Mouse (Mus musculus) myocyte (in vitro differentiated cells): ENCODE data around the gene Eef1b2. TPM values are rescaled to one million over a fixed set of nuclear protein-coding genes. Genes with fewer than 3 reads are reported as not detected.

Experiments
- polyA plus RNA-seq: library from polyadenylated mRNA; unstranded; fragments of >200 nt; fragmentation: generic; extraction: Trizol; gene quantifications from one replicate; pipeline ENCODE4 v1.2.1, GENCODE M21; 2012; ENCODE audit warnings: missing spikeins

Eef1b2 gene
- polyA plus RNA-seq, 1 experiment: 1,523 TPM

Other genes starting within 250 kb of the Eef1b2 start
- gene Ino80d, start 62.2 kb upstream of the Eef1b2 start, polyA plus RNA-seq: 1.7 TPM
- 58.8 TPM for gene Ndufs1, start within 50 bp of the Eef1b2 start, polyA plus RNA-seq
- 0.02 TPM for gene Gpr1, start 37.7 kb downstream of the Eef1b2 start, polyA plus RNA-seq
- under 0.01 TPM for gene Zdbf2, start 96.4 kb downstream of the Eef1b2 start, polyA plus RNA-seq